In the genomic region with DNA sequence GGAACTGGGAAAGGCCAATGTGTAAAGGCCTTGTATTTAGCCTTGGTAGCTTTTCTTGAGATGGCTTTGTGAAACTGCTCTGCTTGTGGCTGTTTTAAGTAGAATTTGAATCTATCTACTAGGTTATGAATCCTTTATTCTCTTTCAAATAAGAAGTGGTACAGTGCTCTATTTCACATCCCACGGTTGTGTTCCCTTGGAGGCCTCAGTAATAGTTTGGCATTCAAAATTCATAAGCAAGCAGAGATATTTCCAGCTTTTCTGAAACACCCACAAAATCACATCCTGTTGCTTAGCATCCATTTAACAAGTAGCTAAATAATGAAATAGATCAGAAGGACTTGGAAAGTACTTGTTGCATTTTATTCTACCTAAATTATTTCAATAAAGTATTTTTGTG, we compare ENCODE assay signal across 16 mouse cellular contexts.
"Had no signal": no experiment of that assay in that cellular context is flagged by ENCODE, and none has a peak within 500 bp of the region (broad histone marks: within the 10 kb centered on the region; RNA-seq: fewer than 3 reads in every experiment).

No protein-coding gene starts in this region.

- DNase-seq: kidney, adult 11 months; kidney, adult 8-10 months; kidney, postnatal 10 days; kidney, postnatal 36 days; liver, embryonic 13.5 days; lung, adult 2 months; lung, postnatal 14 days; lung, postnatal 4 days; midbrain, embryonic 14.5 days; right cerebral cortex, postnatal 14 days; spleen, adult 18-20 months; thymus, postnatal 25 days had no signal

- H3K4me2 ChIP-seq: intestine, embryonic 15.5 days; kidney, embryonic 15.5 days; liver, embryonic 13.5 days; midbrain, embryonic 11.5 days; stomach, embryonic 15.5 days had no signal

- H3K9me3 ChIP-seq: intestine, embryonic 15.5 days; kidney, embryonic 15.5 days; liver, embryonic 13.5 days; stomach, embryonic 15.5 days had no signal

- H3K4me1 ChIP-seq: intestine, embryonic 15.5 days; kidney, embryonic 15.5 days; liver, embryonic 13.5 days; stomach, embryonic 15.5 days had no signal

- H3K27ac ChIP-seq: intestine, embryonic 15.5 days; kidney, embryonic 15.5 days; liver, embryonic 13.5 days; stomach, embryonic 15.5 days had no signal

- H3K36me3 ChIP-seq: intestine, embryonic 15.5 days; kidney, embryonic 15.5 days; liver, embryonic 13.5 days; stomach, embryonic 15.5 days had no signal

- H3K9ac ChIP-seq: intestine, embryonic 15.5 days; kidney, embryonic 15.5 days; liver, embryonic 13.5 days; stomach, embryonic 15.5 days had no signal

- ATAC-seq: intestine, embryonic 15.5 days had no signal

- H3K27me3 ChIP-seq: intestine, embryonic 15.5 days; kidney, embryonic 15.5 days; liver, embryonic 13.5 days; stomach, embryonic 15.5 days had no signal

- H3K4me3 ChIP-seq: intestine, embryonic 15.5 days; kidney, embryonic 15.5 days; liver, embryonic 13.5 days; stomach, embryonic 15.5 days had no signal
